Mouse (Mus musculus) liver, postnatal 0 days (tissue): ENCODE measurements around the gene Meis2.

Source experiments
- CTCF ChIP-seq: sonication (generic); IDR thresholded peaks from 2 replicates; pipeline ENCODE4 v1.5.1; 2016; ENCODE audit warnings: antibody characterized with exemption, low read depth
- EP300 ChIP-seq: IDR thresholded peaks from 2 replicates; pipeline ENCODE4 v1.6.1; 2016; ENCODE audit warnings: antibody characterized with exemption, low read depth, mild to moderate bottlenecking

- TF ChIP-seq EP300 (no peak), CTCF (no peak)
Measured at GRCm38 (mm10) chr2:116052688-116053421, 12.8 kb downstream of the Meis2 start.
